Mouse (Mus musculus) liver, adult 2 months (tissue): ENCODE measurements around the gene Ptpdc1.

Source experiments
- CTCF ChIP-seq: fragments of 200-500 bp; IDR thresholded peaks from 2 replicates; pipeline ENCODE4 v1.5.1; 2011; ENCODE audit warnings: low read depth, low read length, control low read depth
- POLR2A ChIP-seq: fragments of 200-500 bp; IDR thresholded peaks from 2 replicates; pipeline ENCODE4 v1.6.1; 2011; ENCODE audit warnings: low read length, control low read depth; ENCODE audit not compliant: insufficient read depth; ENCODE audit errors: extremely low read depth

DNA sequence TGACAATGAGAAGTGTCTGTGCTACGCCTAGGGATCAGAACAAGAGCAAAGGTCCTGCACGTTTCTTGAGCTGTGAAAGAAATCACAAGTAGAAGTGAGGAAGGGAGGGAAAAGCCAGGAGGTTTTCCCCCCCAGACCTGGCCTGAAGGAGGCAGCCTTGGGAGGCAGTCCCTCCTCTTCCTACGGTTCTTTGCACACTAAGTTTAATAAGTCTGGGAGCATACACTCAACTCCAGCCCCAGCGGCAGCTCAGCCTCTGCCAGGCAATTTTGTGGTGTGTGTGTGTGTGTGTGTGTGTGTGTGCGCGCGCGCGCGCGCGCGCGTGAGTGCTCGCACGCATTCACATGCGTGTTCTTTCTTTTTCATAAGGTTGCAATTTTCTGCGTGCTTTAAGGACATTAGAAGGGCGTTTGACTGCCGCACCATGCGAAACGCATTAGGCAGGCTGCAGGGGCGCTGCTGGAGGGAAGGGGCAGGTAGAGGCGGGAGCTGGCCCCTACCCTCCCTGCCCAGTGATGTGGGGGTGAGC lies 46.9 kb upstream of the Ptpdc1 start:
- TF ChIP-seq CTCF (no peak), POLR2A (no peak)
